Mouse (Mus musculus) left cerebral cortex, adult 2 months (tissue): Measurements from ENCODE around the gene 2200002J24Rik. TPM values are rescaled to one million over a fixed set of nuclear protein-coding genes. Genes with fewer than 3 reads are reported as not detected.
A peak's percentile ranks its signal among the peaks of the same experiment; 100 is the strongest.

Experiments
- DNase-seq, 2 experiments: peaks; one replicate each; pipeline ENCODE4 v3.0.0; 2021 to 2022; ENCODE audit warnings: low spot score in 2 of 2, mixed read lengths in 1 of 2; ENCODE audit errors: extremely low spot score in 1 of 2
- H3K27ac ChIP-seq: fragments of 200-600 bp; 2 replicates; pipeline ENCODE4 v1.8.1; 2022
- H3K4me3 ChIP-seq: fragments of 200-600 bp; 2 replicates; pipeline ENCODE4 v1.8.1; 2022
- CTCF ChIP-seq: fragments of 200-600 bp; IDR thresholded peaks from 2 replicates; pipeline ENCODE4 v1.8.1; 2022; ENCODE audit warnings: antibody characterized with exemption, mild to moderate bottlenecking, moderate library complexity
- intact Hi-C: fragments of 180-260 bp; cut with DNase I; formaldehyde crosslinking; loops from one replicate; pipeline ENCODE4 v1.15.1; 2025
- total RNA-seq, 2 experiments: library from RNA; stranded (reverse); gene quantifications; 2 replicates each; pipeline ENCODE4 v1.2.3; 2021

2200002J24Rik gene
- total RNA-seq, 2 experiments from 2014 or later, result not detected

- intact Hi-C loops, result no loop called here
- DNase-seq, result no peak
- no peak overlapping the region for H3K27ac ChIP-seq
Measured at GRCm38 (mm10) chr7:30706214-30706882, 7.6 kb downstream of the 2200002J24Rik start.

DNA sequence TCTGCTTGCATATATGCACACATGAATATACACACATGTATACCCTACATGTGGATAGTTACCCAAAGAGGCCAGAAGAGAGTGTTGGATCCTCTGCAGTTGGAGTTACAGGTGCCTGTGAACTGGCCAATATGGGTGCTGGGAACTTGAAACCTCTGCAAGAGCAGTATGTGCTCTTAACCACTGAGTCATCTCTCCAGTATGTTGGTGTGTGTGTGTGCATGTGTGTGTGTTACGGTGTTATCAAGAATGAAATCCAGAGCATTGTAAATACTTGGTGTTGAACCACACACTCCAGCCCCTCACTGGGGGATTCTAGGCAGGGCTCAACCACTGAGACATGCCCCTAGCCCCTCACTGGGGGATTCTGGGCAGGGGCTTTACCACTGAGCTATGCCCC, 8.7 kb downstream of the 2200002J24Rik start:
- DNase-seq, result no peak
- no peak for TF ChIP-seq CTCF
- Histone ChIP-seq H3K4me3 (no peak overlapping the region), H3K27ac (no peak overlapping the region)
- intact Hi-C loops, result no loop called here

More at GRCm38 (mm10) chr7:30706214-30706882, 7.6 kb downstream of the 2200002J24Rik start:
- H3K4me3 ChIP-seq, result no peak overlapping the region
- no peak for TF ChIP-seq CTCF

DNA sequence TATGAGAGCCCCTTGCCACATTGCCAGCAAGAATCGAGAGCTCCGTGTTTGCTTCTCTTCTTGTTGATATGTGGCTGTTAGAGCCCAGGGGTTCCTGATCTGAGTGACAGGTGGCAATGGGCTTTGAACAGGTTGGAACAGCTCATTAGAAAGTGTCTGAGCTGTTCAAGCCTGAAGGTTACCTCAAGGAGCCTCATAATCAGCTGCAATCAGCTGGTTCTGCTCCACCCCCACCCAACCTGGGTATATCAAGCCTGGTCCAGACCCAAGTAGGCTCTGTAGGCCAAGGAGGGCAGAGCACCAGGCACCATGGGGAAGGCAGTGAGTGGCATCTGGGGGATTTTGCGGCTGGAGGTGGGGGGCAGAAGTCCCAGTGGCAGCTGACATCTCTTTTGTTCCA, 13.2 kb downstream of the 2200002J24Rik start, which contains the start of gene Atp4a:
TSS of gene Atp4a (plus strand) at position 268 of the 400 bp plus-strand sequence.
- no peak for TF ChIP-seq CTCF
- H3K27ac ChIP-seq, result no peak within 1 kb of the TSS
- intact Hi-C loops, result no loop called here
- no peak within 1 kb of the TSS for H3K4me3 ChIP-seq
- no peak for DNase-seq

GRCm38 (mm10) chr7:30717006-30717715, 18.4 kb downstream of the 2200002J24Rik start:
- no peak for TF ChIP-seq CTCF
- Histone ChIP-seq H3K4me3 (peak overlapping the region; percentile 30), H3K27ac (no peak overlapping the region)
- peak; percentile 41 for DNase-seq
- intact Hi-C loops, result loop anchor here (5.0 kb wide), 2 partner anchors 35 to 40 kb away; no protein-coding TSS in a partner anchor

DNA sequence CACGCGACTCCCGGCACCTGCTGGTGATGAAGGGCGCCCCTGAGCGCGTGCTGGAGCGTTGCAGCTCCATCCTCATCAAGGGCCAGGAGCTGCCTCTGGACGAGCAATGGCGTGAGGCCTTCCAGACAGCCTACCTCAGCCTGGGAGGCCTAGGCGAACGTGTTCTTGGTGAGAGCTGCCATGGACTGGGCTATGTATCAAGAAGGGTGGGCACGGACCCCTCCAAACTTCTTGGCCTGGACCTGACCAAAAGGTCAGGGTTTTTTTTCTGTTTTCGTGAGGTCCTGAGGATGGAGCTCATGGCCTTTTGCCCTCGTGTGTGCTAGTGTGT, 19.0 kb downstream of the 2200002J24Rik start:
- peak overlapping the region; percentile 30 for H3K4me3 ChIP-seq
- no peak for TF ChIP-seq CTCF
- no peak overlapping the region for H3K27ac ChIP-seq
- no peak for DNase-seq
- intact Hi-C loops, result loop anchor here (5.0 kb wide), 2 partner anchors 35 to 40 kb away; no protein-coding TSS in a partner anchor

GRCm38 (mm10) chr7:30719669-30720068, 20.9 kb downstream of the 2200002J24Rik start:
- intact Hi-C loops, result loop anchor here (5.0 to 10.0 kb wide), 3 partner anchors 37 to 135 kb away; partner anchors contain the start of gene Kmt2b
- H3K27ac ChIP-seq, result no peak overlapping the region
- no peak for DNase-seq
- TF ChIP-seq CTCF, result no peak
- no peak overlapping the region for H3K4me3 ChIP-seq

- DNase-seq, result no peak
- intact Hi-C loops, result loop anchor here (10.0 kb wide), 1 partner anchor 136 kb away; the partner anchor contains the start of gene Kmt2b
- Histone ChIP-seq H3K27ac (no peak overlapping the region), H3K4me3 (no peak overlapping the region)
- TF ChIP-seq CTCF, result no peak
Measured at GRCm38 (mm10) chr7:30721286-30721685, 22.6 kb downstream of the 2200002J24Rik start.

DNA sequence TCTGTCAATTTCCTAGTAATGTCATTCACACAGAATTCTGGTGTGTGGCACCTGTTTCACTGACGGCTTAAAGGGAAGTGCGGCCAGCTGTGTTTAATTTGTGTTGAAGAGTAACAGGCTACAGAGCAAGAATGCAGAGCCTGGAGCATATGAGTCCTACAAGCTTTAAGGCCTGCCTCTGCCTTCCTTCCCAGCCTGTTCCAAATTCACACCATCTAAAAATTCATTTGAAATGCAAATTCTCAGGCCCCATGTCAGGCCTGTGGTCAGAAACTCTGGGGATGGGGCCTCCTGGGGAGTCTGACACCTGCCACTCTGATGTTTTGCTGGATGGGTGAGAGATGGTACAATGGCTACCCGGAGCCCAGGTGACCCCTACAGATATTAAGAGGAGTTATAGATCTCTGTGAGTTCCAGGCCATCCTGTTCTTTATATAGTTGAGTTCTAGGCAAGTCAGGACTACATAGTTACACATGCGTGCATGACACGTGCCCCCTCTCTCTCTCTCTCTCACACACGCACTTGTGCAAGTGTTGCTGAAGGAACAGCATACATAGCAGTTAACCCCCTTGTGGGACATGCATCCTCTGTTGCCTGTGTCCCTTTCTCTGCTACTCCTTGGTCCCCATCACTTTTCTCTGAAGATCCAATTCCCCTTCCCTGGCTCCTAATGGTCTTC, 24.7 kb downstream of the 2200002J24Rik start:
- H3K4me3 ChIP-seq, result no peak overlapping the region
- intact Hi-C loops, result loop anchor here (10.0 kb wide), 1 partner anchor 139 kb away; the partner anchor contains the start of gene Kmt2b
- TF ChIP-seq CTCF, result no peak
- no peak overlapping the region for H3K27ac ChIP-seq
- DNase-seq, result no peak

- Histone ChIP-seq H3K27ac (no peak overlapping the region), H3K4me3 (peak overlapping the region; percentile 80)
- intact Hi-C loops, result loop anchor here (2.0 to 10.0 kb wide), 2 partner anchors 133 to 143 kb away; partner anchors contain the start of genes Ffar1 and Kmt2b
- no peak for TF ChIP-seq CTCF
- DNase-seq, result no peak
Measured at GRCm38 (mm10) chr7:30728214-30728613, 29.5 kb downstream of the 2200002J24Rik start.

GRCm38 (mm10) chr7:30728739-30729395, 30.1 kb downstream of the 2200002J24Rik start:
- no peak; the same call in 1 of the 2 replicates for TF ChIP-seq CTCF
- Histone ChIP-seq H3K27ac (peak overlapping the region; percentile 95), H3K4me3 (peak overlapping the region; percentile 80)
- intact Hi-C loops, result loop anchor here (1.0 to 10.0 kb wide), 4 partner anchors 64 to 144 kb away; partner anchors contain the start of genes Ffar1, Kmt2b and Rbm42
- DNase-seq, result no peak
